Mouse (Mus musculus) megakaryocyte, embryonic 14.5 days (primary cell): ENCODE results near the gene Osbpl3. TPM values are rescaled to one million over a fixed set of nuclear protein-coding genes. Genes with fewer than 3 reads are reported as not detected.

ENCODE experiments used
- H3K27me3 ChIP-seq: replicated peaks from 2 replicates; pipeline ENCODE3; 2012; ENCODE audit warnings: inconsistent platforms
- H3K36me3 ChIP-seq: replicated peaks from 2 replicates; pipeline ENCODE3; 2012; ENCODE audit warnings: low read length, inconsistent platforms, mixed read lengths
- H3K4me1 ChIP-seq: 2 replicates; pipeline ENCODE4 v1.6.1; 2012; ENCODE audit warnings: inconsistent platforms
- H3K4me3 ChIP-seq: replicated peaks from 2 replicates; pipeline ENCODE3; 2012; ENCODE audit warnings: moderate library complexity, mild to moderate bottlenecking, inconsistent platforms
- H3K9me3 ChIP-seq: 2 replicates; pipeline ENCODE4 v1.6.1; 2012; ENCODE audit warnings: inconsistent platforms
- FLI1 ChIP-seq: IDR thresholded peaks from 2 replicates; pipeline ENCODE4 v1.6.1; 2012; ENCODE audit warnings: low read length, inconsistent platforms, mixed read lengths
- GATA1 ChIP-seq: IDR thresholded peaks from 3 replicates; pipeline ENCODE4 v1.6.1; 2012; ENCODE audit warnings: mixed read lengths, low read length, inconsistent platforms, borderline replicate concordance
- polyA plus RNA-seq: library from polyadenylated mRNA; stranded (reverse); fragments of >175 nt; gene quantifications from 2 replicates; pipeline ENCODE4 v1.2.3, GENCODE M21; 2012; ENCODE audit warnings: low replicate concordance; ENCODE audit not compliant: insufficient read depth

Osbpl3 gene
- polyA plus RNA-seq, 1 experiment, result 7.3 TPM

- Histone ChIP-seq H3K4me1 (peaks cover 42% of the 10 kb centered on the region), H3K27me3 (no peaks in the 10 kb centered on the region), H3K9me3 (no peaks in the 10 kb centered on the region), H3K4me3 (no peak overlapping the region), H3K36me3 (peaks cover 70% of the 10 kb centered on the region)
- no peak for TF ChIP-seq GATA1
- no peak for TF ChIP-seq FLI1
Measured at GRCm38 (mm10) chr6:50413381-50413780, 42.6 kb downstream of the Osbpl3 start.

GRCm38 (mm10) chr6:50412174-50412573 is 43.8 kb downstream of the Osbpl3 start:
- H3K27me3 ChIP-seq, result no peaks in the 10 kb centered on the region
- TF ChIP-seq GATA1 (no peak), FLI1 (no peak)
- H3K4me3 ChIP-seq, result no peak overlapping the region
- H3K9me3 ChIP-seq, result no peaks in the 10 kb centered on the region
- peaks cover 47% of the 10 kb centered on the region for H3K4me1 ChIP-seq
- H3K36me3 ChIP-seq, result peaks cover 71% of the 10 kb centered on the region

GRCm38 (mm10) chr6:50404698-50405097 is 51.3 kb downstream of the Osbpl3 start:
- H3K36me3 ChIP-seq, result peaks cover 73% of the 10 kb centered on the region
- peaks cover 44% of the 10 kb centered on the region for H3K4me1 ChIP-seq
- no peaks in the 10 kb centered on the region for H3K9me3 ChIP-seq
- TF ChIP-seq GATA1 (no peak), FLI1 (no peak)
- H3K27me3 ChIP-seq, result no peaks in the 10 kb centered on the region
- H3K4me3 ChIP-seq, result no peak overlapping the region

- H3K27me3 ChIP-seq, result no peaks in the 10 kb centered on the region
- TF ChIP-seq FLI1, result no peak
- no peak for TF ChIP-seq GATA1
Measured at GRCm38 (mm10) chr6:50403524-50403923, 52.5 kb downstream of the Osbpl3 start.

GRCm38 (mm10) chr6:50402872-50403271 is 53.1 kb downstream of the Osbpl3 start:
- TF ChIP-seq GATA1 (no peak), FLI1 (no peak)
- Histone ChIP-seq H3K27me3 (no peaks in the 10 kb centered on the region), H3K4me1 (peaks cover 48% of the 10 kb centered on the region), H3K9me3 (no peaks in the 10 kb centered on the region), H3K4me3 (no peak overlapping the region), H3K36me3 (peaks cover 74% of the 10 kb centered on the region)

More at GRCm38 (mm10) chr6:50403524-50403923, 52.5 kb downstream of the Osbpl3 start:
- Histone ChIP-seq H3K4me1 (peaks cover 50% of the 10 kb centered on the region), H3K36me3 (peaks cover 76% of the 10 kb centered on the region), H3K4me3 (no peak overlapping the region), H3K9me3 (no peaks in the 10 kb centered on the region)

- H3K4me1 ChIP-seq, result peaks cover 59% of the 10 kb centered on the region
Measured at GRCm38 (mm10) chr6:50400234-50400633, 55.8 kb downstream of the Osbpl3 start.

GRCm38 (mm10) chr6:50399427-50400195 is 56.4 kb downstream of the Osbpl3 start:
- TF ChIP-seq FLI1 (no peak), GATA1 (no peak)
- no peaks in the 10 kb centered on the region for H3K27me3 ChIP-seq

More at GRCm38 (mm10) chr6:50400234-50400633, 55.8 kb downstream of the Osbpl3 start:
- Histone ChIP-seq H3K4me3 (no peak overlapping the region), H3K36me3 (peaks cover 58% of the 10 kb centered on the region), H3K9me3 (no peaks in the 10 kb centered on the region), H3K27me3 (no peaks in the 10 kb centered on the region)
- TF ChIP-seq GATA1 (no peak), FLI1 (no peak)

GRCm38 (mm10) chr6:50398324-50398723 is 57.7 kb downstream of the Osbpl3 start:
- Histone ChIP-seq H3K4me3 (no peak overlapping the region), H3K36me3 (peaks cover 45% of the 10 kb centered on the region), H3K4me1 (peaks cover 55% of the 10 kb centered on the region), H3K27me3 (no peaks in the 10 kb centered on the region), H3K9me3 (no peaks in the 10 kb centered on the region)
- no peak for TF ChIP-seq FLI1

More at GRCm38 (mm10) chr6:50399427-50400195, 56.4 kb downstream of the Osbpl3 start:
- Histone ChIP-seq H3K36me3 (peaks cover 52% of the 10 kb centered on the region), H3K9me3 (no peaks in the 10 kb centered on the region), H3K4me3 (no peak overlapping the region), H3K4me1 (peaks cover 59% of the 10 kb centered on the region)

GRCm38 (mm10) chr6:50397116-50397515 is 58.9 kb downstream of the Osbpl3 start:
- TF ChIP-seq GATA1 (no peak), FLI1 (no peak)
- Histone ChIP-seq H3K4me1 (peaks cover 47% of the 10 kb centered on the region), H3K36me3 (peaks cover 44% of the 10 kb centered on the region), H3K27me3 (no peaks in the 10 kb centered on the region), H3K9me3 (no peaks in the 10 kb centered on the region), H3K4me3 (no peak overlapping the region)

- no peaks in the 10 kb centered on the region for H3K27me3 ChIP-seq
- peaks cover 5% of the 10 kb centered on the region for H3K9me3 ChIP-seq
- peaks cover 52% of the 10 kb centered on the region for H3K4me1 ChIP-seq
- TF ChIP-seq FLI1 (no peak), GATA1 (no peak)
- peaks cover 45% of the 10 kb centered on the region for H3K36me3 ChIP-seq
- H3K4me3 ChIP-seq, result no peak overlapping the region
Measured at GRCm38 (mm10) chr6:50395641-50396312, 60.2 kb downstream of the Osbpl3 start.

GRCm38 (mm10) chr6:50394432-50394831 is 61.6 kb downstream of the Osbpl3 start:
- Histone ChIP-seq H3K9me3 (peaks cover 5% of the 10 kb centered on the region), H3K4me3 (no peak overlapping the region), H3K36me3 (peaks cover 43% of the 10 kb centered on the region), H3K4me1 (peaks cover 49% of the 10 kb centered on the region), H3K27me3 (no peaks in the 10 kb centered on the region)
- no peak for TF ChIP-seq FLI1
- no peak for TF ChIP-seq GATA1
